Mouse (Mus musculus): Measurements from ENCODE around the gene Ackr1. TPM values are rescaled to one million over a fixed set of nuclear protein-coding genes. Genes with fewer than 3 reads are reported as not detected.

Gene Ackr1
- polyA plus RNA-seq, 1 experiment from 2014 or later, result 0.66 TPM

DNA sequence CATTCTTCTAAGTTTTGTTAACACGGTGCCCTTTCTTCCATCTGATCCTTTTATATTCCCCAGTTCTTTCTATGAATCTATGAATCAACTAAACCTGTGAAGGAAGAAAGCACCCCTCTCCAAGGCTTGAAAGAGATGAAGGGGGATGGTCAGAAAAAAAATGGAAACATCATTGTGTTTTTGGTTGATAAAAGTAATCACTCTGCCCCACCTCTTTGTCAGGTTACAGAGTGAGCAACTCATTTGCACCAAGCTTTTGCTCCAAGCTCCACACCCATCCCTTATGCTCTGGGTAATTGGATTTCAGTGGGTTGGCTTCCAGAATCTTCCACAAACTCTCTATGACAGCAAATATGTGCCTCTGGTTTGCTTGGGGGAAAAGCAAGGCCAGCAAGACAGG lies 8.2 kb downstream of the Ackr1 start:
- no peak for ATAC-seq
- Histone ChIP-seq H3K9me3 (ENCODE audit: control insufficient read depth) (no peaks in the 10 kb centered on the region), H3K36me3 (ENCODE audit: control insufficient read depth, insufficient read depth) (no peaks in the 10 kb centered on the region), H3K27ac (ENCODE audit: low read depth, low read length) (no peak overlapping the region), H3K9ac (ENCODE audit: low read depth, low read length) (no peak overlapping the region), H3K4me1 (replicated peaks; ENCODE audit: control insufficient read depth, insufficient read depth, low read length) (no peaks in the 10 kb centered on the region), H3K4me2 (replicated peaks; ENCODE audit: low read depth) (no peak overlapping the region), H3K4me3 (ENCODE audit: low read depth, low read length) (no peak overlapping the region), H3K27me3 (replicated peaks; ENCODE audit: control insufficient read depth, insufficient read depth, low read length) (no peaks in the 10 kb centered on the region)
- WGBS, result 95% methylated on average over 1 of the region's 1 CpGs
- no peak for TF ChIP-seq CTCF (IDR thresholded peaks at IDR 0.05; ENCODE audit: low read depth)

DNA sequence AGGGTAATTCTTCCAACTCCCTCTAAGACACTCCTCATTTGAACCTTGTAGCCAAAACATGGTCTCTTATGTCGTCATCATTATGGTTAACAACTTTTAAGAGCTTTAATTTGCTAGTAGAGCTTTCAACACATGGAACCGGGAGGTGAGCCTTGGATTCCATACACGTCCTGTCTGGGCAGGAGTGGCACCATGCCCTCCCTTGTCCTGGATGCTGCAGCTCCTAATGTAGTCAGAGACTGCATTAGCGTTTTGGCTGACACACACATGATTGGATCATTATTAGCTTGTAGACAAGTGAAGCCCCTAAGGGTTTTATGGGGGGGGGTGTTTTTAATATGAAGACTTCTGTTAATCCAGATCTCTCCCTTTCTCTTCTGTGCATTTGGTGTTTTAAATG lies 8.6 kb downstream of the Ackr1 start:
- no peaks in the 10 kb centered on the region for H3K4me1 ChIP-seq (replicated peaks; ENCODE audit: control insufficient read depth, insufficient read depth, low read length)
- no peak for TF ChIP-seq CTCF (IDR thresholded peaks at IDR 0.05; ENCODE audit: low read depth)
- WGBS, result 67% methylated on average over 4 of the region's 4 CpGs
- H3K27me3 ChIP-seq (replicated peaks; ENCODE audit: control insufficient read depth, insufficient read depth, low read length), result no peaks in the 10 kb centered on the region
- ATAC-seq, result no peak
- H3K4me2 ChIP-seq (replicated peaks; ENCODE audit: low read depth), result no peak overlapping the region
- no peaks in the 10 kb centered on the region for H3K36me3 ChIP-seq (ENCODE audit: control insufficient read depth, insufficient read depth)
- H3K9ac ChIP-seq (ENCODE audit: low read depth, low read length), result no peak overlapping the region
- no peak overlapping the region for H3K4me3 ChIP-seq (ENCODE audit: low read depth, low read length)
- no peaks in the 10 kb centered on the region for H3K9me3 ChIP-seq (ENCODE audit: control insufficient read depth)
- no peak overlapping the region for H3K27ac ChIP-seq (ENCODE audit: low read depth, low read length)

DNA sequence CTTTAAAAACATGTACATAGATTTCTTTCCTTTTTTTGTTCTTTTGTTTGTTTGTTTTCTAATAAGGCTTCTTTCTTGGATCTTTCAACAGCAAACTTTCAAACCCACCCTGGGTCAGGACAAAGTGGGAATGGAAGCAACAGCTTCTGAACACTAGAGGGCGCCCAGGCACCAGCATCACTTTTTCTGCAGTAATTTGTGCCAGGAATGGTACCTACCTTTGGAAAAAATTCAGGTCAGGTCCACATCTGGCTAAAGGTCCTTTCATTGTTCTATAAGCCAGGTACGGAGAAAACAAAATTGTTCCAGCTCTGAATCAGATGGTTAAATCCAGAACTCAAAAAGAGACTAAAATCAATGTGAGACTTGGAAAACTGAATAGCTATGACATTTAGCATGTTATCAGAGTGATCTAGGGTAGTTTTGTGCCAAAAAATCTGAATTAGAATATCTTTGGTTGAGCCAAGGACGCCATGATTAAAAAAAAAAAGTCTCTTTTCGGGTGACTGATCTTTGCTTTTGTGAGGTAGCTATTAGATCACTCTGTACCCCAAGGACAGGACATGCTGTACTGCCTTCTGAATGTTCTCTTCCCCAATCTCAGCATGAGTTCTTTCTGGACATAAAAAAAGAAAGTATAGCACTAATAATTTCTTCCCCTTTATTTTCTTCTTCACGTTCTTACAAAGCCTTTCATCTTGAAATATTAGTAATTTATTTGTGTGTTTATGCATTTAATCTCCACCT lies 9.5 kb downstream of the Ackr1 start:
- 29% methylated on average over 5 of the region's 5 CpGs for WGBS
- Histone ChIP-seq H3K9ac (ENCODE audit: low read depth, low read length) (no peak overlapping the region), H3K9me3 (ENCODE audit: control insufficient read depth) (no peaks in the 10 kb centered on the region), H3K4me3 (ENCODE audit: low read depth, low read length) (no peak overlapping the region), H3K27ac (ENCODE audit: low read depth, low read length) (no peak overlapping the region), H3K27me3 (replicated peaks; ENCODE audit: control insufficient read depth, insufficient read depth, low read length) (no peaks in the 10 kb centered on the region), H3K36me3 (ENCODE audit: control insufficient read depth, insufficient read depth) (no peaks in the 10 kb centered on the region), H3K4me2 (replicated peaks; ENCODE audit: low read depth) (no peak overlapping the region), H3K4me1 (replicated peaks; ENCODE audit: control insufficient read depth, insufficient read depth, low read length) (no peaks in the 10 kb centered on the region)
- ATAC-seq, result no peak
- TF ChIP-seq CTCF (IDR thresholded peaks at IDR 0.05; ENCODE audit: low read depth), result peak; percentile 75

DNA sequence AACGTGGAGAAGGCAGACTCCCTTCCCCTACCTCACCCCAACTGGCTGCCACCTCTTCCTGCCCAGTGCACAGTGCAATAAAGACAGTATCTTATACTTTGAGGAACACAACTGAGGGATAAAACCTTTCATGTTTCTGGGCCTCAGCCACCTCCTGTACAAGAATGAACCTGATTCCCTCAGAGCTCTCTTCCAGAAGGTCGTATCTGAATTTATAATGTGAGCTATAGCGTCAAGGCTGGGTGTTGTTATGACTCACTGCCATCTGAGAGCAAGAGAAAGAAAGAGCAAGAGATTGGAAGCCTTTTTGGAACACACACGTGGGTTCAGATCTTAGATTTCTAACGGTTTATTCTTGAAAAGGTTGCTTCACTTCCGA lies 11.3 kb downstream of the Ackr1 start:
- WGBS, result 64% methylated on average over 6 of the region's 6 CpGs
- no peak overlapping the region for H3K4me2 ChIP-seq (replicated peaks; ENCODE audit: low read depth)
- H3K27me3 ChIP-seq (replicated peaks; ENCODE audit: control insufficient read depth, insufficient read depth, low read length), result no peaks in the 10 kb centered on the region
- no peaks in the 10 kb centered on the region for H3K36me3 ChIP-seq (ENCODE audit: control insufficient read depth, insufficient read depth)
- no peak overlapping the region for H3K9ac ChIP-seq (ENCODE audit: low read depth, low read length)
- no peak overlapping the region for H3K27ac ChIP-seq (ENCODE audit: low read depth, low read length)
- no peak for TF ChIP-seq CTCF (IDR thresholded peaks at IDR 0.05; ENCODE audit: low read depth)
- H3K9me3 ChIP-seq (ENCODE audit: control insufficient read depth), result no peaks in the 10 kb centered on the region
- ATAC-seq, result no peak
- H3K4me1 ChIP-seq (replicated peaks; ENCODE audit: control insufficient read depth, insufficient read depth, low read length), result no peaks in the 10 kb centered on the region
- H3K4me3 ChIP-seq (ENCODE audit: low read depth, low read length), result no peak overlapping the region

DNA sequence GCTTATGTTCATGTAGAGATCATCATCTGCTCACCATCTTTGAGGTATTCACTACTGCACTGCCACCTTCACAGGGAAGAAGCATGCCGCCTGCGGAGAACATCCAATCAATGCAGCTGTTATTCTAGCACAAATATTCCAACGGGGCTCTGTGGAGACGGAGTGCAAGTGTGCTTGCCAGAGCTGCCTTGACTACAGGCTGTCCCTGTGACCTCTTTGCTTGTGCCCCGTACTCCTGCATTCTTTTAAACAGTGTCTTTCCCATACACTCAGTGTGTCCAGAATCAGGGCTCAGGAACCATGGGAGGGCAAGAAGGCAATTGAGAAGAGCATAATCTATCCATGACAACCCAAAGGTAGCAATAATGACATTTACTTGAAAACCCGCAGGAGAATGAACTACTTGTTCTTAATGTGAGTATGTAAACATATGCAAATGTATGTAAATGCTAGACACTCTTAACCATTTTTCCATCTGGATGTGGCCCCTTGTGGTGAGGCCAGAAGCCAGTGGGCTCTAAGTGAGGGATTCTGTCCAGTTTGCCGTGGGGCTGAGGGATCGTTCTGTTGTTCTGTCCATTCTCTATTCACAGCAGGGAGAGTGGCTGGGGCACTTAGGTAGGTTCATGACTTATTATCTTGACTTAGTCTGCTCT lies 11.8 kb downstream of the Ackr1 start:
- ATAC-seq, result no peak
- no peak for TF ChIP-seq CTCF (IDR thresholded peaks at IDR 0.05; ENCODE audit: low read depth)
- WGBS, result 63% methylated on average over 8 of the region's 8 CpGs

DNA sequence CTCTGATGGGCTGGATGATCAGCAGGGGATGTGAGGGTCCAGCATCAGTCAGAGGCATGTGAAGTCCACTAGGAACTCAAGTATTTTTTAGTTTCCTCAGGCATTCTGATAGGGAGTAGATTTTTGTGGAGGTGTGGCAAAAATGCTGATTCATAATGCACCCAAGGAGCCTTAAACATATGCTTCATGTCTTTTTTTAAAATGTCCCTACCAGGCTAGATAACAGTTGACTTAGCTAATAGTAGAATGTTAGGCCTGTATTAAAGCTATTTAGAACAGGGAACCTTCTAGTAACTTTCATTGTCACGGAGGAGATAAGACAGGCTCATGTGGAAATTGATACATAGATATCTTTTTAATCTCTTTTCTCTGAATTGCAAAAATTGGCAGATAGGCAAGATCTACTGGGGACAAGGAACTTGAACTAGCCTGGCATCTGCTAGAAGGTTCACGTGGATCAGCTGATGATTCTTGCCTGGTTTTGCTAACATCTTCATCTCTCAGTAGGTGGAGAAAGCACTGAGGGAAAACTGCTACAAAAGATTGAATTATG lies 15.5 kb downstream of the Ackr1 start:
- H3K9ac ChIP-seq (ENCODE audit: low read depth, low read length), result no peak overlapping the region
- no peaks in the 10 kb centered on the region for H3K36me3 ChIP-seq (ENCODE audit: control insufficient read depth, insufficient read depth)
- ATAC-seq, result no peak
- H3K4me3 ChIP-seq (ENCODE audit: low read depth, low read length), result no peak overlapping the region
- H3K4me1 ChIP-seq (replicated peaks; ENCODE audit: control insufficient read depth, insufficient read depth, low read length), result no peaks in the 10 kb centered on the region
- H3K4me2 ChIP-seq (replicated peaks; ENCODE audit: low read depth), result no peak overlapping the region
- H3K27ac ChIP-seq (ENCODE audit: low read depth, low read length), result no peak overlapping the region
- no peak for TF ChIP-seq CTCF (IDR thresholded peaks at IDR 0.05; ENCODE audit: low read depth)
- no peaks in the 10 kb centered on the region for H3K9me3 ChIP-seq (ENCODE audit: control insufficient read depth)
- 87% methylated on average over 2 of the region's 2 CpGs for WGBS
- no peaks in the 10 kb centered on the region for H3K27me3 ChIP-seq (replicated peaks; ENCODE audit: control insufficient read depth, insufficient read depth, low read length)

More for the DNA sequence above, 11.8 kb downstream of the Ackr1 start:
- Histone ChIP-seq H3K9me3 (ENCODE audit: control insufficient read depth) (no peaks in the 10 kb centered on the region), H3K4me2 (replicated peaks; ENCODE audit: low read depth) (no peak overlapping the region), H3K4me3 (ENCODE audit: low read depth, low read length) (no peak overlapping the region), H3K4me1 (replicated peaks; ENCODE audit: control insufficient read depth, insufficient read depth, low read length) (no peaks in the 10 kb centered on the region), H3K36me3 (ENCODE audit: control insufficient read depth, insufficient read depth) (no peaks in the 10 kb centered on the region), H3K9ac (ENCODE audit: low read depth, low read length) (no peak overlapping the region), H3K27ac (ENCODE audit: low read depth, low read length) (no peak overlapping the region), H3K27me3 (replicated peaks; ENCODE audit: control insufficient read depth, insufficient read depth, low read length) (no peaks in the 10 kb centered on the region)
